Mouse (Mus musculus) A20 (cell line): ENCODE results near the gene Marveld3.

Experiments used
- DNase-seq: peaks from one replicate; pipeline ENCODE4 v3.0.0-alpha.2; 2011; ENCODE audit warnings: low read depth, low spot score

Gene Marveld3

GRCm38 (mm10) chr8:109903909-109904469 lies 58.0 kb downstream of the Marveld3 start:
- DNase-seq: no peak

DNA sequence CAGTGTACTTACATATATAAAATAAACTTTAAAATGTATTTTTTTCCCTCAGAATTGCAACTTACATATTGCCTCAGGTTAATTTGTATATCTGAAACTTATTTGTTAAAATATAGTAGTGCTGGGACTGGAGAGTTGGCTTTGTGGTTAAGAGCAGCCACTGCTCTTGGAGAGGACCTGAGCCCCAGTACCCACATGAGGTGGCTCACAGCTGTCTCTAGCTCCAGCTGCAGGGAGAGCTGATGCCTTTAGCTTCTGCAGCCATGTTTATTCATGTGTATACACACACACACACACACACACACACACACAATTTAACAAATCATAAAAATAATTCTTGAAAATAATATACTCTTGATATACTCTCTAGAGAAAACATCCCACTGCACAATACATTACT lies 59.6 kb downstream of the Marveld3 start:
- peak; percentile 63 for DNase-seq
